Mouse (Mus musculus): ENCODE measurements at regions not wholly inside any gene's neighbourhood (a gene's known extent, or its start where the extent isn't known, plus 50 kb on each side); places are given as distances from the start of the nearest gene placed in this dataset.

- H3K36me3 ChIP-seq: no peaks in the 10 kb centered on the region
- H3K27me3 ChIP-seq: no peaks in the 10 kb centered on the region
- H3K9me3 ChIP-seq (replicated peaks): no peaks in the 10 kb centered on the region
- ATAC-seq (ENCODE audit: low read depth): no peak
- H3K4me2 ChIP-seq: no peak overlapping the region
- no peak overlapping the region for H3K27ac ChIP-seq
- no peaks in the 10 kb centered on the region for H3K4me1 ChIP-seq (replicated peaks)
- 75% methylated on average over 9 of the region's 9 CpGs for WGBS (ENCODE audit: insufficient replicate concordance)
- no peak overlapping the region for H3K9ac ChIP-seq
- no peak overlapping the region for H3K4me3 ChIP-seq (replicated peaks)
- no peak for DNase-seq
Observed at GRCm38 (mm10) chr9:83273361-83273975, 127.0 kb upstream of the Hmgn3 start.

DNA sequence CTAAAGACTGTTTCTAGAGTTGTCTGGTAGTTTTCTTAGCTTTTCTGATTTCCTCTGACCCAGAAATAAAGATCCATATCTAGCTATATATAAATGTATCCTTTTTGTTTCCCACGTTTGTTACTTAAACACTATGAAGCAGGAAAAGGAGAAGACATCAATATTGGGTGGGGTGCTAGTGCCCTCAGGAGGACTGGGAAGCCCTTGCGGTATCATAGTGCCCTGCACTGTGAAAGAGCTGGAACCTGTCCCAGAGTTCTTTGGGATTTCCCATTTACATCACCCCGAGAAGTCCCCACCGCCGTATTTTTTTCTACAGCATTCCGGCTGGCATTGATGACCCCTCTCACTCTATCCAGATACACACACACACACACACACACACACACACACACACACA is 119.3 kb upstream of the Hmgn3 start:
- Histone ChIP-seq H3K27me3 (no peaks in the 10 kb centered on the region), H3K9ac (no peak overlapping the region), H3K36me3 (no peaks in the 10 kb centered on the region), H3K4me3 (replicated peaks) (no peak overlapping the region), H3K4me2 (no peak overlapping the region), H3K9me3 (replicated peaks) (no peaks in the 10 kb centered on the region), H3K4me1 (replicated peaks) (no peaks in the 10 kb centered on the region), H3K27ac (no peak overlapping the region)
- no peak for DNase-seq
- ATAC-seq (ENCODE audit: low read depth): no peak
- 67% methylated on average over 6 of the region's 6 CpGs for WGBS (ENCODE audit: insufficient replicate concordance)

GRCm38 (mm10) chr9:83259511-83259910 is 113.0 kb upstream of the Hmgn3 start:
- no peaks in the 10 kb centered on the region for H3K36me3 ChIP-seq
- H3K27me3 ChIP-seq: no peaks in the 10 kb centered on the region
- no peak for DNase-seq
- H3K4me1 ChIP-seq (replicated peaks): no peaks in the 10 kb centered on the region
- no peak overlapping the region for H3K4me2 ChIP-seq
- H3K4me3 ChIP-seq (replicated peaks): no peak overlapping the region
- H3K27ac ChIP-seq: no peak overlapping the region
- no peak for ATAC-seq (ENCODE audit: low read depth)
- no peak overlapping the region for H3K9ac ChIP-seq
- WGBS (ENCODE audit: insufficient replicate concordance): 57% methylated on average over 5 of the region's 5 CpGs
- H3K9me3 ChIP-seq (replicated peaks): no peaks in the 10 kb centered on the region

DNA sequence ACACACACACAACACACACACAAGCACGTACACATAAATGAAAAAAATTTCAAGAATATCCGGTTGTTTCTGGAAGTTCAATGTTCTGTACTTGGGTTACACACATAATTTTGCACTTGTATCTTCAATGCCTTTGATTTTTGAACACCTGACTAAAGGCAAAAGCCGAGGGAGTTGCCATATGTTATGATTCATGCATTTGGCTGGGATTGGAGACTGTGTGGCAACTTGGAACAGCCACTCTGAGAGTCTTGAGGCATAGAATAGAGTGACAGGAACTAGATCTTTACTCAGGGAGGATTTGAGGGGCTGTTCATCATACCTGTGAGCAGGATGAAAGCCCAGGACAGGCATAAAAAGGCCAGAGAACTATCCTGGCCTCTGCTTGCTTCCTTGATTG is 112.5 kb upstream of the Hmgn3 start:
- no peak overlapping the region for H3K27ac ChIP-seq
- no peak for ATAC-seq (ENCODE audit: low read depth)
- no peaks in the 10 kb centered on the region for H3K36me3 ChIP-seq
- DNase-seq: no peak
- no peaks in the 10 kb centered on the region for H3K4me1 ChIP-seq (replicated peaks)
- 58% methylated on average over 3 of the region's 3 CpGs for WGBS (ENCODE audit: insufficient replicate concordance)
- H3K27me3 ChIP-seq: no peaks in the 10 kb centered on the region
- H3K4me2 ChIP-seq: no peak overlapping the region
- H3K9ac ChIP-seq: no peak overlapping the region
- no peak overlapping the region for H3K4me3 ChIP-seq (replicated peaks)
- H3K9me3 ChIP-seq (replicated peaks): no peaks in the 10 kb centered on the region

DNA sequence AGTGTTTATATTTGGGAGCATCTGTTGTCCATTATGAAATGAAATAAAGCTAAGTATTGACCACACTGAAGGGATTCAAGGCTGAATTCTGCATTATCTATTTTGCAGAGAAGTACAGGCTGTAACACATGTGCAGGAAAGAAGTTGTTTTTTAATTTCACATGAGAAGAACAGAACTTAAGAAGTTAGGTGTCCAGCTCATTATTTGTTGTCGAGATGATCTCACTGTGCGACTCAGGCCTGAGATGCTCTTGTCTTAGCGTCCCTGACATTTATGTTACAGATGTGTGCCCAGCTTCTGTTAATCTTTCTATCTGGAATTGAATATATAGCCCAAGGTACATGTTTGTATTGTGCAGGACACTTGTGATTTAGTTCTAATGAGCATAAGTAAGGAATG is 112.0 kb upstream of the Hmgn3 start:
- ATAC-seq (ENCODE audit: low read depth) (no peak), DNase-seq (no peak)
- Histone ChIP-seq H3K9ac (no peak overlapping the region), H3K9me3 (replicated peaks) (no peaks in the 10 kb centered on the region), H3K4me1 (replicated peaks) (no peaks in the 10 kb centered on the region), H3K4me3 (replicated peaks) (no peak overlapping the region), H3K36me3 (no peaks in the 10 kb centered on the region), H3K27me3 (no peaks in the 10 kb centered on the region), H3K27ac (no peak overlapping the region), H3K4me2 (no peak overlapping the region)
- 69% methylated on average over 3 of the region's 3 CpGs for WGBS (ENCODE audit: insufficient replicate concordance)

GRCm38 (mm10) chr9:83254356-83254755 is 107.9 kb upstream of the Hmgn3 start:
- DNase-seq: no peak
- Histone ChIP-seq H3K9me3 (replicated peaks) (no peaks in the 10 kb centered on the region), H3K9ac (no peak overlapping the region), H3K27ac (no peak overlapping the region), H3K36me3 (no peaks in the 10 kb centered on the region), H3K4me1 (replicated peaks) (no peaks in the 10 kb centered on the region), H3K4me2 (peak overlapping the region; percentile 21; the same call in 1 of the 2 replicates), H3K4me3 (replicated peaks) (peak overlapping the region; percentile 6; the same call in 1 of the 2 replicates), H3K27me3 (no peaks in the 10 kb centered on the region)
- WGBS (ENCODE audit: insufficient replicate concordance): 76% methylated on average over 6 of the region's 6 CpGs
- peak; percentile 80 for ATAC-seq (ENCODE audit: low read depth)

- Histone ChIP-seq H3K27me3 (no peaks in the 10 kb centered on the region), H3K4me3 (replicated peaks) (peak overlapping the region; percentile 6; the same call in 1 of the 2 replicates), H3K4me1 (replicated peaks) (no peaks in the 10 kb centered on the region), H3K9me3 (replicated peaks) (no peaks in the 10 kb centered on the region), H3K36me3 (no peaks in the 10 kb centered on the region), H3K9ac (no peak overlapping the region), H3K4me2 (peak overlapping the region; percentile 21), H3K27ac (no peak overlapping the region)
- ATAC-seq (ENCODE audit: low read depth) (no peak), DNase-seq (no peak)
- 72% methylated on average over 11 of the region's 11 CpGs for WGBS (ENCODE audit: insufficient replicate concordance)
Observed at GRCm38 (mm10) chr9:83253789-83254188, 107.3 kb upstream of the Hmgn3 start.

DNA sequence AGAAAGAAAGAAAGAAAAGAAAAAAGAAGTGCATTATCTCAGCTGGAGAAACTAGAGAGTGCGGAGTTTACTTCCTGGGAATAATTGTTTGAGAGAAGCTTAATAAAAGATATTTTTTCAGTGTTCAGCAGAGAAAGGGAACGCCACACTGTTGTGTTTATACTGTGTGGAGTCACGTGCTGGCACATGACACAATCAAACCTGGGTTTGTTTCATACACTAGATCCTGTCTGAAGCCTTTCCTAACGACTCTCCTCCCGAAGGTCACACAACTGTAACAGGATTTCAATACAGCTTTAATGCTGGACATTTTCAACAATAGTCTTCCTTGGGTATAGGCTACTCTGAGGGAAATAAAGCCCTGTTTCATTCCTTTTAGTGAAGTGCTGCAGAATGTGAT is 105.3 kb upstream of the Hmgn3 start:
- Histone ChIP-seq H3K9me3 (replicated peaks) (no peaks in the 10 kb centered on the region), H3K36me3 (no peaks in the 10 kb centered on the region), H3K9ac (no peak overlapping the region), H3K4me2 (no peak overlapping the region), H3K27me3 (no peaks in the 10 kb centered on the region), H3K4me1 (replicated peaks) (no peaks in the 10 kb centered on the region), H3K4me3 (replicated peaks) (no peak overlapping the region), H3K27ac (no peak overlapping the region)
- no peak for ATAC-seq (ENCODE audit: low read depth)
- 57% methylated on average over 5 of the region's 5 CpGs for WGBS (ENCODE audit: insufficient replicate concordance)
- no peak for DNase-seq

DNA sequence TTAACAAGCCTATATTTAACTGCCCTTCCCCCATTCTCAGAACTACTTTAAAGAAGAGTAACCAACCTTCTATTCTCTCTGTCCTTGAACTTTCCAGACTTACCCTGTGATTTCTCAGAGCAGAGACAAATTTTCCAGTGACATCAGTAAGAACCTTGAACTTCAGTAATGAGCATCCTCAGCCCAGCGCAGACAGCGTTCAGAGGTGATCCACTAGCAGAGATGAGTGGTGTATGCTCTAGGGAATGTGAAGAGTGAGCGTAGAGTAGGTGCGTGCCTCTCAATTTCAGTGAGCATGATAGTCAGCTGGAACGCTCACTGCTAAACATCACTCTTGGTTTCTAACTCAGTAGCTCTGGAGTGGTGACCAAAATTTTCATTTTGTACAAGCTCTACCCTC is 103.4 kb upstream of the Hmgn3 start:
- Histone ChIP-seq H3K9ac (no peak overlapping the region), H3K4me3 (replicated peaks) (no peak overlapping the region), H3K27ac (no peak overlapping the region), H3K36me3 (no peaks in the 10 kb centered on the region), H3K4me2 (no peak overlapping the region), H3K4me1 (replicated peaks) (no peaks in the 10 kb centered on the region), H3K27me3 (no peaks in the 10 kb centered on the region), H3K9me3 (replicated peaks) (no peaks in the 10 kb centered on the region)
- ATAC-seq (ENCODE audit: low read depth) (no peak), DNase-seq (no peak)
- 74% methylated on average over 5 of the region's 5 CpGs for WGBS (ENCODE audit: insufficient replicate concordance)

DNA sequence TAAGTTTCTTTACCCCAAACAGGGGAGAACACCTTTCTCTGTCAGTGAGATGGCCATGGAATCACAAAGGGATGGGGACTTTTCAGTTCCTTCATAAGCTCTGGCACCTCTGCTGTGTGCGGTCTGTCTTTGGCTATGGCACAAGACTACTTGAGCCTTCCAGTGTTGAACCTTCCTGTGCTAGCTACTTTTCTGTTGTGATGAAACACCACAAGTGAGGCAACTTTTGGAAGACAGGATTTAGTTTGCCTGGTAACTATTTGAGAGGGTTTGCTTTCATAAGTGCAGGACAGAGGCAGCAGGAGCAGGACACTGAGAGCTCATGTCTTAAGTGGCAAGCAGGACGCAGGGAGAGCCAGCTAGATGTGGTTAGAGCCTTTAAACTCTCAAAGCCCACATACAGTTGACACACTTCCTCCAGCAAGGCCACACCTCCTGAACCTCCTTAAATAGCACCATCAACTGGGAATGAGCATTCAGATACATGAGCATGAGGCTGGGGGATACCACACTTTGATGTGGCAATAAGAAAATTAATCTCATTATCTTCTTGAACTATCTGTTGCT is 101.8 kb upstream of the Hmgn3 start:
- H3K4me2 ChIP-seq: no peak overlapping the region
- H3K9ac ChIP-seq: no peak overlapping the region
- H3K27me3 ChIP-seq: no peaks in the 10 kb centered on the region
- no peaks in the 10 kb centered on the region for H3K9me3 ChIP-seq (replicated peaks)
- WGBS (ENCODE audit: insufficient replicate concordance): 61% methylated on average over 2 of the region's 2 CpGs
- no peak overlapping the region for H3K4me3 ChIP-seq (replicated peaks)
- no peaks in the 10 kb centered on the region for H3K4me1 ChIP-seq (replicated peaks)
- ATAC-seq (ENCODE audit: low read depth) (no peak), DNase-seq (no peak)
- H3K36me3 ChIP-seq: no peaks in the 10 kb centered on the region
- no peak overlapping the region for H3K27ac ChIP-seq

DNA sequence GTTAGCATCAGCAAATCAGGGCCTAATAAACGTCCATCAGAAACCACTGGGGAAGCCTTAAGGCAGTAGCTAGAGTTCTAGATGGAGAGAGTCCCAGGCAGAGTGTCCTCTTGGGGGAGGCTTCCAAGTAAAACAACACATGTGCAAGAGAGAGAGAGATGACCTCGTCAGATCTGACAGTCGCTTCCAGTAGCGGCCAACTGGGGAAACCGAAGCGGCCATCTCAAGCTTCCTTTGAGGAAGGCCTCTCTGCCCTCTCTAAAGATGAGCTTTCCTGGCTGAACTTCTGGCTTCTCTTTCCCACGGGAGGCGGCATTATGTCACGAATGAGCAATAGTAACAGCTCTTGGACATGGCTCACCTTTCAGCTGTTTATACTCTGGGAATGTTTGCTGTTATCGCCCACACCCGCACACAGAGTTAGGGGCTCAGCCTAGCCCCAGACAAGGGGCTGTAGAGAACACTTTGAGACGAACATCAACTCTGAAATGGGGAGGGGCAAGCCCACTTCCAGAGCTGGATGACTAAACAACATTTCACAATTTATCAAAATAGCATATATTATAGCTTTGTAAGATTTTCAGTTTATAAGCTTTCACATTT is 100.7 kb upstream of the Hmgn3 start:
- WGBS (ENCODE audit: insufficient replicate concordance): 67% methylated on average over 12 of the region's 12 CpGs

DNA sequence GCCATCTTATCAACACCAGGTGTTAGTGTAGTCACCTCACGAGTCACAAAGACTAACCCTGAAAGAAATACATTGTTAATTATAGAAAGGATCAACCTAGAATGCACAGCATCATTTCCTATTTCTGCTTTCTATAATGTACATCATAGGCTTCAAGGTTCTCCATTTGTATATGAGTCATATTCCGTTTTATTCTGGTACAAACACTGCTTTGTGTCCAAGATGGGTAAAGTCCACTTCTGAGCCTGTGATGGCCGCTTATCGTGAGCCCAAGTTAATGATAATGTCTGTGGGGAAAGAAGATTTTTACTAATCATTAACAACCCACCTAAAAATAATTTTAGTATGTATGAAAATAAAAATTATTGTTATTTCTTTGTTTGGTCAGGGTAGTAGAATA is 94.6 kb upstream of the Hmgn3 start:
- H3K36me3 ChIP-seq: no peaks in the 10 kb centered on the region
- H3K4me3 ChIP-seq (replicated peaks): no peak overlapping the region
- H3K9me3 ChIP-seq (replicated peaks): 0 out of 2 replicates have a peak, but pooled peaks cover 4% of the 10 kb centered on the region
- no peak for DNase-seq
- H3K9ac ChIP-seq: no peak overlapping the region
- ATAC-seq (ENCODE audit: low read depth): no peak
- H3K27ac ChIP-seq: no peak overlapping the region
- H3K27me3 ChIP-seq: no peaks in the 10 kb centered on the region
- no peaks in the 10 kb centered on the region for H3K4me1 ChIP-seq (replicated peaks)
- no peak overlapping the region for H3K4me2 ChIP-seq
- 61% methylated on average over 4 of the region's 4 CpGs for WGBS (ENCODE audit: insufficient replicate concordance)

More for the DNA sequence above, 100.7 kb upstream of the Hmgn3 start:
- no peaks in the 10 kb centered on the region for H3K27me3 ChIP-seq
- H3K4me3 ChIP-seq (replicated peaks): no peak overlapping the region
- no peak overlapping the region for H3K27ac ChIP-seq
- H3K4me1 ChIP-seq (replicated peaks): no peaks in the 10 kb centered on the region
- H3K36me3 ChIP-seq: no peaks in the 10 kb centered on the region
- H3K9me3 ChIP-seq (replicated peaks): no peaks in the 10 kb centered on the region
- no peak for DNase-seq
- no peak overlapping the region for H3K9ac ChIP-seq
- no peak for ATAC-seq (ENCODE audit: low read depth)
- H3K4me2 ChIP-seq: no peak overlapping the region

All from liver, embryonic 13.5 days (tissue).